In genomic region chr11:7145221-7145620, GRCm38 (mm10) we compare ENCODE assay signal across 14 mouse cellular contexts. TPM values are rescaled to one million over a fixed set of nuclear protein-coding genes. Genes with fewer than 3 reads are reported as not detected.
DNase-seq lines count a peak whose midpoint lies in the region; ATAC-seq lines count a peak whose summit lies in the region.
"Had no signal": no experiment of that assay in that cellular context is flagged by ENCODE, and none has a peak within 500 bp of the region (broad histone marks: within the 10 kb centered on the region; RNA-seq: fewer than 3 reads in every experiment).

No protein-coding gene starts in this region.

- 16% methylated on average over 4 of the region's 4 CpGs for WGBS in liver, embryonic 16.5 days (ENCODE audit: insufficient replicate concordance)
- 94% methylated on average over 4 of the region's 4 CpGs for WGBS in forebrain, embryonic 10.5 days

- H3K4me2 ChIP-seq in liver, embryonic 16.5 days (ENCODE audit: low read depth, low read length): no peak overlapping the region
- H3K4me2 ChIP-seq: embryonic facial prominence, embryonic 12.5 days; heart, embryonic 12.5 days; limb, embryonic 13.5 days; stomach, embryonic 15.5 days had no signal

- H3K9me3 ChIP-seq in liver, embryonic 16.5 days (replicated peaks; ENCODE audit: control insufficient read depth, low read length): no peaks in the 10 kb centered on the region
- no peaks in the 10 kb centered on the region for H3K9me3 ChIP-seq in forebrain, embryonic 10.5 days
- H3K9me3 ChIP-seq: embryonic facial prominence, embryonic 12.5 days; heart, embryonic 12.5 days; limb, embryonic 13.5 days; stomach, embryonic 15.5 days had no signal

- no peaks in the 10 kb centered on the region; the same call in 1 of the 2 replicates for H3K4me1 ChIP-seq in liver, embryonic 16.5 days (ENCODE audit: control insufficient read depth, low read depth, low read length)
- no peaks in the 10 kb centered on the region for H3K4me1 ChIP-seq in forebrain, embryonic 10.5 days

- peak; percentile 65 for ATAC-seq in liver, embryonic 16.5 days (ENCODE audit: low read depth)
- ATAC-seq: midbrain, embryonic 16.5 days; Patski had no signal

- DNase-seq in right cerebral cortex, adult 2 months (ENCODE audit: low spot score in 2 of 2): peak; percentile 48 to 55
- no peak for DNase-seq in right cerebral cortex, postnatal 36 days (ENCODE audit: low spot score in 2 of 2)
- peak; percentile 74 for DNase-seq in adrenal gland, adult 2 months
- peak; percentile 76 for DNase-seq in thymus, postnatal 4 days
- DNase-seq in forebrain, embryonic 10.5 days (ENCODE audit: extremely low spot score, low spot score): no peak
- DNase-seq in urinary bladder, postnatal 14 days (ENCODE audit: low spot score): no peak
- DNase-seq: layer of hippocampus, adult 9-11 months had no signal

- no peaks in the 10 kb centered on the region for H3K36me3 ChIP-seq in liver, embryonic 16.5 days (ENCODE audit: control insufficient read depth, insufficient read depth)
- H3K36me3 ChIP-seq in forebrain, embryonic 10.5 days (replicated peaks): no peaks in the 10 kb centered on the region
- H3K36me3 ChIP-seq: embryonic facial prominence, embryonic 12.5 days; heart, embryonic 12.5 days; limb, embryonic 13.5 days; stomach, embryonic 15.5 days had no signal

- H3K27me3 ChIP-seq in liver, embryonic 16.5 days (ENCODE audit: control insufficient read depth, insufficient read depth, low read depth, low read length): no peaks in the 10 kb centered on the region
- H3K27me3 ChIP-seq in forebrain, embryonic 10.5 days (ENCODE audit: poor library complexity, severe bottlenecking): no peaks in the 10 kb centered on the region
- H3K27me3 ChIP-seq: embryonic facial prominence, embryonic 12.5 days; limb, embryonic 13.5 days; Patski; stomach, embryonic 15.5 days had no signal

- no peak overlapping the region for H3K27ac ChIP-seq in liver, embryonic 16.5 days (ENCODE audit: low read length)
- H3K27ac ChIP-seq in forebrain, embryonic 10.5 days: no peak overlapping the region
- H3K27ac ChIP-seq: embryonic facial prominence, embryonic 12.5 days; limb, embryonic 13.5 days; stomach, embryonic 15.5 days had no signal

- no peak overlapping the region for H3K9ac ChIP-seq in liver, embryonic 16.5 days (ENCODE audit: low read depth, low read length)
- H3K9ac ChIP-seq: embryonic facial prominence, embryonic 12.5 days; heart, embryonic 12.5 days; limb, embryonic 13.5 days; stomach, embryonic 15.5 days had no signal

- H3K4me3 ChIP-seq in liver, embryonic 16.5 days (ENCODE audit: low read depth, low read length): no peak overlapping the region
- H3K4me3 ChIP-seq in forebrain, embryonic 10.5 days: no peak overlapping the region
- H3K4me3 ChIP-seq: embryonic facial prominence, embryonic 12.5 days; heart, embryonic 12.5 days; limb, embryonic 13.5 days; stomach, embryonic 15.5 days had no signal

RNA-seq across cellular contexts. Expression of gene Gm11985, which starts 43.1 kb away (rescaled TPM):
- not detected for total RNA-seq in adrenal gland, adult 2 months (2021)
- polyA plus RNA-seq in adrenal gland, adult 2 months (2012; rRNA removed): not detected in 2 replicates
- polyA plus RNA-seq in liver, embryonic 16.5 days (2015; fragmentation: Nextera tagmentation; extraction: Ambion mirVana): not detected in 2 replicates
- polyA plus RNA-seq in forebrain, embryonic 10.5 days (2016; fragmentation: Nextera tagmentation; extraction: Ambion mirVana): not detected in 2 replicates
- polyA plus RNA-seq: embryonic facial prominence, embryonic 12.5 days; heart, embryonic 12.5 days; midbrain, embryonic 16.5 days; Patski; stomach, embryonic 15.5 days had no signal

RNA-seq across cellular contexts. Expression of gene Igfbp1, which starts 52.4 kb away (rescaled TPM):
- total RNA-seq in adrenal gland, adult 2 months (2021): under 1 TPM in 1 of 2 experiments, not detected in 1; 0.43 TPM
- polyA plus RNA-seq in adrenal gland, adult 2 months (2012; rRNA removed): 0.15 TPM in 1 of 2 replicates, not detected in the other
- polyA plus RNA-seq in liver, embryonic 16.5 days (2015; fragmentation: Nextera tagmentation; extraction: Ambion mirVana): 339 and 343 TPM in 2 replicates
- 0.10 and 0.24 TPM in 2 replicates for polyA plus RNA-seq in forebrain, embryonic 10.5 days (2016; fragmentation: Nextera tagmentation; extraction: Ambion mirVana)

Comparison
In these comparisons a context has a peak if more than half of its experiments do, and no peak if none do; other contexts are left out.
1. DNase-seq: peak in right cerebral cortex, adult 2 months (2 of 2), adrenal gland, adult 2 months (single experiment) and thymus, postnatal 4 days (single experiment); none in right cerebral cortex, postnatal 36 days (0 of 2), forebrain, embryonic 10.5 days (single experiment) and urinary bladder, postnatal 14 days (single experiment).
2. RNA of gene Igfbp1, which starts 52.4 kb away (polyA plus RNA-seq): 339 to 343 TPM in liver, embryonic 16.5 days; 0.10 to 0.24 TPM in forebrain, embryonic 10.5 days and 0.15 TPM in adrenal gland, adult 2 months; every median in the first group is over 100 times any median in the second.